Mouse (Mus musculus): ENCODE results near the gene Grm2.

The Grm2 gene

GRCm38 (mm10) chr9:106655884-106656720 is at the start of gene Grm2:
TSS of gene Grm2 (minus strand) at chr9:106656082.
- DNase-seq (ENCODE audit: low read depth, low spot score), result peak; percentile 85

DNA sequence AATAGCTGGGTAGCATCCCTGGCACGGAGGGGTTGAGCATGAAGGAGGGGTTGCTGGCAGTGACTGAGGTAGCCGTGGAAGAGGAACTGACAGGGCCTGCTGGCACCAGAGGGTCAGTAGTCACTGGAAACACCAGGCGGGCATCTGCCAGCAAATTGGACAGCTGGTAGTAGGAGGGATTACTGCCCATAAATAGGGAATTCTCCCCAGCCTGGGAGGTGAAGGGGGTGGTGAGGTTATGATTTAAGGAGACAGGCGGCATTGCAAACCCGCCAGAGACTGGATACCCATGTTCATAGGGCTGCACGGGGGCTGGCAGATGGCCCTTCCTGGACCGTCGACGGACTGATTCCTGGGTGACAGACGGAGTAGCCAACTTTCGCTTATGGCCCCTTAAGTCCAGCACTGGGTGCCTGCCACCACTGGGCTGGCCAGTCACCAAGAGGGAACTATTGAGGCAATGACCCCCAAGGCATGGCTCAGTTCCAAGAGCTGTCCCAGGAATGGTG is 37.1 kb upstream of the Grm2 start:
- no peak for DNase-seq (ENCODE audit: low read depth, low spot score)

DNA sequence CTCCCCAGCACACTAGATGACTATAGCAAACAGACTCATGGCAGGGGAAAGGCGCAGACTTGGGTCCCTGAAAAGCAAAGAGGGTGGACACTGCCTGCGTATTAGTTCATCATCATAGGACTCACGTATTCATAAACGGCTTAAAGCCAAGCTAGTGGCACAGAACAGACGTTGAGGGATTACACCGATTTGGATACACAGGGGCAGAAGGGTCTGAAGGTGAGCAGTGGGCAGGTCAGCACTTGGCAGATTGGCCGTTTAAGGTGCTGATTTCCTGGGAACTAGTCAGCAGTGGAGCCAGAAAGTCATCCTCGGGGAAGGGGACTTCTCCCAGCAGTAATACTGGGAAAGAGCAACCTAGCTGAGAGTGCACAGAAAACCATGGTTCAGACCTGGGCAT is 33.0 kb upstream of the Grm2 start:
- DNase-seq (ENCODE audit: low read depth, low spot score), result no peak

- DNase-seq (ENCODE audit: low read depth, low spot score), result peak; percentile 98
These were observed 31.2 kb upstream of the Grm2 start for GRCm38 (mm10) chr9:106686983-106687650.

DNA sequence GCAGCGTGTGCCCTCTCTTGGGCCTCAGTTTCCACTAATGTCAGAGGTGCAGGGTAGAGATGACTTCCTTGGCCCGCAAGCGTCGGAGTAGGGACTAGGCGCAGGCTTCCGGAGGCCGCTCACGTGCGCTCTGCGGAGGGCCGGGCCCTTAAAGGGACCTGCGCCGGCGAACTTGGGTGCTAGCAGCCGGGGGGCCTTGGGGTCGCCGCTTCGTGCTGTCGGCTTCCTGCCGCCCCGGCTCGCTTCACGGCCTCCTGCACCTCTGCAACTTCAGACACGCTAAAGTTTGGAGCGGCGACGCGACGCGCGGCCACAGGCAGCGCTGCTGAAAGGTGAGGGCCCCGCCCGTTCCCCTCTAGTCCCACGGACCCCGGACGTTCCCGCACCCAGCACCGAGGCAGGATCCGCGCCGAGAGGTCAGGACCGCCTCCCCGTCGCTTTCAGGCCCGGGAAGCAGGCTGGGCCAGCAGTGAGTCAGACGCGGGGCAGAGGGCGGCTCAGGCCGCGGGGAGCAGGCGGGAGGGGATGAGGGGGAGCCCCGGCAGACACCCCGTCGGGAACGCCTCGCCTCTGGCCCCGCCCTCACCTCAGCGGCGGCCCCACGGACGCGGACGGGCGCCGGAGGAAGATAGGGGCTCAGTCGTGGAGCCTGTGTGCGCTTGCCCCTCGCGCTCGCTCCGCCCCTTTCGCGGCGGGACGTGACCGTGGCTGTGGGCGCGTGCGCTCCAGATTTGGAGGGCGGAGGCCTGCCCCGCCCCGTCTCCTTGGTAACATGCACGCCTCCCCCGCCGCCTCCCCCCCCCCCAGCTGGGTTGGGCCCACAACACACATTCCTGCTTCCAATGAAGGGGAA is 29.6 kb upstream of the Grm2 start, which contains the start of gene Tex264:
Gene Tex264 (minus strand): TSS at position 679 of the 853 bp plus-strand sequence.
- DNase-seq (ENCODE audit: low read depth, low spot score), result peak; percentile 88

DNA sequence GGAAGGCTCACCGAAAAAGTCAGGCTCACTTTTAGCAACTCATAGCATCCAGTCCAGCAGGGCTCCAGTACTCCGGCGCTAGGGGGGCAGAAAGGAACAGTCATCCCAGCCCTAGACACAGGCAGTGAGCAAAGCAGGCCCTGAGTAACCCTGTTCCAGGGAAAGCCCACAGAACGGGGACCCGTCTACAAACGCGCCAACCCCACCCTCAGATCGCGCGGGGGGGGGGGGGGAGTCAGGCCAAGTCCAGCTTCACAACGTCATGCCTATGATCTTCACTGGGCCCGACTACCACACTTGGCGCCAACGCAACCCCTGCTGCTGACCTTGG is 29.0 kb upstream of the Grm2 start:
- no peak for DNase-seq (ENCODE audit: low read depth, low spot score)

GRCm38 (mm10) chr9:106684093-106684872 is 28.4 kb upstream of the Grm2 start:
- DNase-seq (ENCODE audit: low read depth, low spot score), result no peak

- DNase-seq (ENCODE audit: low read depth, low spot score), result no peak
These were observed 25.1 kb upstream of the Grm2 start for GRCm38 (mm10) chr9:106681026-106681425.

GRCm38 (mm10) chr9:106678242-106678641 is 22.4 kb upstream of the Grm2 start:
- DNase-seq (ENCODE audit: low read depth, low spot score), result no peak

- DNase-seq (ENCODE audit: low read depth, low spot score), result no peak
These were observed 21.8 kb upstream of the Grm2 start for GRCm38 (mm10) chr9:106677702-106678101.

GRCm38 (mm10) chr9:106676571-106676970 is 20.7 kb upstream of the Grm2 start:
- no peak for DNase-seq (ENCODE audit: low read depth, low spot score)

DNA sequence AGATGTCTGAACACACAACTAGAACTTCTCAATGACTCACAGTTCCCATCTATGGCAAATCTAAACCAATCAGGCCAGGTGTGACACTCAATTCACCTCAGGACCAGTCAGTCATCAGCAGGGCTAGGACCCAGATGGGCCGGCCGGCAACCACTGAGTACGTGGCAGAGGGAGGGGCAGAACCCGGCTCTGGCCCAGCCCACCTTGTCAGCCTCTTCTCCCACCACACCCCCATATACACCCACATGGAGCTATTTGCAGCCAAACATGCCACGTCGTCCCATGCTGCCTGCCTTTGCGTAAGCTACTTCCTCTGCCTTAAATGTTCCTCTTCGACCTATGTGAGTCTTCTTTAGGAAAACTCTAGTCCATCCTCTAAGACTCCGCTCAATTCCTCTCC is 20.1 kb upstream of the Grm2 start:
- no peak for DNase-seq (ENCODE audit: low read depth, low spot score)

GRCm38 (mm10) chr9:106675480-106675879 is 19.6 kb upstream of the Grm2 start:
- peak; percentile 82 for DNase-seq (ENCODE audit: low read depth, low spot score)

DNA sequence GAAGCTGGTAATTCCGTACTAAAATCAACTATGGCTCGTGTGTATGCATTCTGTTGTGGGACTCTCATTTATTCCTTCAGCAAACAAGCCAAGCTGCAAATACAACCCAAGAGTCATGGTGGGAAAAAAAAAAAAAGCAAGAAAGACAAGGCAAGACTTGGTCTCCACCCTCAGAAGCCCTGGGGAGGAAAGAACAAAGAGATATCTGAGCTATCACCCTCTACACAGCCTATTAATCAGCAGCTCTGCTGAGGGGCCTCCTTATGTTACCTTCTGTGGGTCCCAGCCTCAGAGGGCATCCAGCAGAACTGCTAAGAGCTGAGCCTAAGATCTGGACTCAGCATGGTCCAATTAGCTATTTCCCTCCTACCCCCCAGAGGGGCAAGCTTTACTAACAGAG is 18.0 kb upstream of the Grm2 start:
- DNase-seq (ENCODE audit: low read depth, low spot score), result no peak

- DNase-seq (ENCODE audit: low read depth, low spot score), result no peak
These were observed 9.0 kb upstream of the Grm2 start for GRCm38 (mm10) chr9:106664856-106665255.

DNA sequence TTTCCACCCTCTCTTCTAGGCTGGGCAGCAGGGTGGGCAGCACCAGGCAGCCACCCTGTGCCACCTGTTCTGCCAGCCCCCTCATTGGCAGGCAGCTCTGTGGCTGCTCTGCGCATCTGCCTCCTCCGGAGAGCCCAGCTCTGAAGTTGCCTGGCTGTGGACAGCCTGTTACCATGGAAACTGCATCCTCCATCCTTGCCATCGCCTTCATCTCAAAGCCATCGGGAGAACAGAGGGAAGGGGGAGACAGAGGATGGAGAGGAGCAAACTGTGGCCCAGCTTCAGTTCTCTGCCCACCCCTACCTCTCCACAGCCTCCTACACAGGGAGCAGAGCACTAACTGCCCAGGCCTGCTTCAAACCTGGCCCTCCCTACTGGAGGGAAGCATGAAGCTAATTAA is 8.6 kb upstream of the Grm2 start:
- DNase-seq (ENCODE audit: low read depth, low spot score), result no peak

DNA sequence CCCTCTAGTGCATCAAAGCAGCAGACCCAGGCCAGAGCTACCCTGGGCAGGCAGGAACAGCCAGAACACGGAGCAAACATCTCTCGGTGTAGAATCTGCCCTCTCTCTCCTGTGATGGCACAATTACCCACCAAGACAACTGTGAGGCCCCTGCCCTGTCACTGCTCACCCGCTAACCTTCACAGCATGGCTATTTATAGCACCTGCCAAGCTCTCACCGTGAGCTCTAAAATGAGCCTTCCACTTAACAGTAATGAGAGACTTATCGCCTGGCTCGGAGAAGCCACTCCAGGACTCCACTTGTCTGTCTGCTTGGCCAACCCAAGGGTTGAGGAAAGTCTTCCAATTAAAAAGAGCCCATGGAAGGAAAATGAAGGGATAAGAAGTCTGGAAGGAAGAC is 7.3 kb upstream of the Grm2 start:
- no peak for DNase-seq (ENCODE audit: low read depth, low spot score)

- DNase-seq (ENCODE audit: low read depth, low spot score), result no peak
These were observed 4.1 kb upstream of the Grm2 start for GRCm38 (mm10) chr9:106659935-106660334.

DNA sequence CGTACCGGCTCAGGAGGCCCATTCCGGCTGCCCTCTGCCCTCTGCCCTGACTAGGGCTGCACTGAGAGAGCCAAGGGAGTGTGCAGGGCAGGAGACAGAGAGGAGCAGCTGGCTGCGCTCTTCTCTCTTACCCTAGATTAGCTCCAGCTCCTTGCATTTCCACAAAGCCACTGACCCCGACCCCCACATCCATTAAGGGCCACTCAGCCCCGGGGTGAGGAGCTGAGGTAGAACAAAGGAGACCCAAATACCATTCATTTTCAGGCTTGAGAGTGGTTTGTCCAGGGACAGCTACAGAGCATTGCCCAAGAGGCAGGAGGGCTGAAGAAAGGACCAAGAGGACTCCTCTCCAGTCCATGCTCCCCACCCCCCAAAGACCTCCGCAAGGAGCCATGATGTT is 3.6 kb upstream of the Grm2 start:
- DNase-seq (ENCODE audit: low read depth, low spot score), result no peak

- no peak for DNase-seq (ENCODE audit: low read depth, low spot score)
These were observed 1.7 kb upstream of the Grm2 start for GRCm38 (mm10) chr9:106657592-106657991.

GRCm38 (mm10) chr9:106656820-106657219 is 938 bp upstream of the Grm2 start:
- DNase-seq (ENCODE audit: low read depth, low spot score), result no peak

Measured in ES-CJ7 (cell line).